8 mouse cellular contexts compared by ENCODE assay signal in the genomic region with DNA sequence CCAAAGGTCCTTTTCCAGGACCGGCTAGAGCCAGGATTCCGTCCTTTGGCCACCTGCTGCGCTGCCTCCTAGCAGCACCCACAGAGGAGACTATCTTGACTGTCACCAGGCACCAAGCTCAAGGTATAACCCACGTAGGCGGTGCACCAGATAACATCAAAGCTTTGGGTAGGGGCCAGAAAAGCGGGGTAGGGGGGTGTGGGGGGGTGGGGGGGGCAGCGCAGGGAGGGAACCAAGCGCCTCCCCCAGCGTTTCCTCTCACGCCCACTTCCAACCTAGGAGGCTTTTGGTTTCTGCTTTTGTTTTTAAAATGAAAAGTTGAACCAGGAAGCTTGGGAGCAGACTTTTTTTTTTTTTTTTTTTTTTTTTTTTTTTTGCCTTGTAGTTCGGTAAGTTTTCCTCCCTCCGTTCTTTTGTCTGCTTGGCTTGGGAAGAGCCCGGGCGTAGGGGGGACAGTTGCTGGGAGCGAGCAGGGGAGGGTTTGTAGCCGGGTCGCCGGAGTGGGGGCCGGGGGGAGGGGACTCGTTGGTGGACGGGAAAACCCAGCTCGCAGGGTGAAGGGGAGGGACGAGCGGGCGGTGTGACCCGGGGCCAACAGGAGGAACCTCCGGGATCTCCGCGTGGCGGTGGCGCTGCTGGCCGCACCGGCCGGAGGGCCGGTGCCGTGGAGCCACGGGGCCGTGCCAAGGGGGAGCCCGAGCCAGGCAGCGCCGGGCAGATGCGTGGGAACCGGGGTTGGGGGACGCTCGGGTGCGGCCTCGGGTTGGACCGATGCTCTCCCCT. TPM values are rescaled to one million over a fixed set of nuclear protein-coding genes. Genes with fewer than 3 reads are reported as not detected.
DNase-seq lines count a peak whose midpoint lies in the region; ATAC-seq and TF ChIP-seq lines count a peak whose summit lies in the region.

No protein-coding gene starts in this region.

- H3K9ac ChIP-seq in forebrain, postnatal 0 days: peak overlapping the region; percentile 58

- peak; percentile 23 for DNase-seq in ES-CJ7 (ENCODE audit: low read depth, low spot score)
- peak; percentile 67 to 70 for DNase-seq in cerebellum, adult 18-20 months
- peak; percentile 35 for DNase-seq in forebrain, postnatal 0 days
- DNase-seq in heart, postnatal 4 days: peak; percentile 83
- DNase-seq in layer of hippocampus, postnatal 10 days (ENCODE audit: low spot score in 2 of 2): peak; percentile 50 to 73
- peak; percentile 83 for DNase-seq in lung, postnatal 36 days
- DNase-seq in retina, postnatal 1 day: peak; percentile 88
- DNase-seq in thymus, postnatal 4 days: peak; percentile 78

- WGBS in forebrain, postnatal 0 days: under 1% methylated on average over 48 of the region's 48 CpGs

- ATAC-seq in forebrain, postnatal 0 days: no peak

- 0 out of 2 replicates have a peak, but pooled peaks cover 7% of the 10 kb centered on the region for H3K4me1 ChIP-seq in forebrain, postnatal 0 days (ENCODE audit: insufficient read depth)

- no peaks in the 10 kb centered on the region for H3K9me3 ChIP-seq in forebrain, postnatal 0 days (ENCODE audit: low read length)

- TF ChIP-seq CTCF in forebrain, postnatal 0 days (IDR thresholded peaks at IDR 0.05; ENCODE audit: low read depth): no peak

- no peaks in the 10 kb centered on the region for H3K36me3 ChIP-seq in forebrain, postnatal 0 days (ENCODE audit: insufficient read depth)

- H3K27me3 ChIP-seq in forebrain, postnatal 0 days (ENCODE audit: insufficient read depth, low read length): no peaks in the 10 kb centered on the region

- peak overlapping the region; percentile 82 for H3K4me2 ChIP-seq in forebrain, postnatal 0 days (ENCODE audit: low read depth)

- H3K4me3 ChIP-seq in forebrain, postnatal 0 days (ENCODE audit: low read depth, low read length): peak overlapping the region; percentile 42

- H3K27ac ChIP-seq in forebrain, postnatal 0 days (ENCODE audit: low read depth, low read length): 0 out of 2 replicates have a peak overlapping the region, but pooled peaks have one; percentile 23

RNA-seq across cellular contexts. Expression of a gene that starts 2.6 kb away (rescaled TPM):
- 19.9 and 26.7 TPM in 2 replicates for total RNA-seq in forebrain, postnatal 0 days (2014; rRNA removed)
- 10.8 and 16.6 TPM in 2 replicates for polyA plus RNA-seq in forebrain, postnatal 0 days (2015; fragmentation: Nextera tagmentation; extraction: Ambion mirVana)
- 10 to 100 TPM; 33.1 to 33.5 TPM for total RNA-seq in heart, postnatal 4 days (2021)
- 10 to 100 TPM; 40.9 to 44.3 TPM for total RNA-seq in layer of hippocampus, postnatal 10 days (2021)

Comparison
In these comparisons a context has a peak if more than half of its experiments do, and no peak if none do; other contexts are left out.
1. DNase-seq: peak in every context shown above with its lines; median percentile 88 in retina, postnatal 1 day; 83 in heart, postnatal 4 days; 83 in lung, postnatal 36 days; 78 in thymus, postnatal 4 days; 68 in cerebellum, adult 18-20 months; 62 in layer of hippocampus, postnatal 10 days; 35 in forebrain, postnatal 0 days; 23 in ES-CJ7.